Mouse (Mus musculus): ENCODE results near the gene Arrdc2. TPM values are rescaled to one million over a fixed set of nuclear protein-coding genes. Genes with fewer than 3 reads are reported as not detected.

Arrdc2 gene
- total and polyA plus RNA-seq, 3 experiments: 13.1 to 22.5 TPM; not detected in 1

DNA sequence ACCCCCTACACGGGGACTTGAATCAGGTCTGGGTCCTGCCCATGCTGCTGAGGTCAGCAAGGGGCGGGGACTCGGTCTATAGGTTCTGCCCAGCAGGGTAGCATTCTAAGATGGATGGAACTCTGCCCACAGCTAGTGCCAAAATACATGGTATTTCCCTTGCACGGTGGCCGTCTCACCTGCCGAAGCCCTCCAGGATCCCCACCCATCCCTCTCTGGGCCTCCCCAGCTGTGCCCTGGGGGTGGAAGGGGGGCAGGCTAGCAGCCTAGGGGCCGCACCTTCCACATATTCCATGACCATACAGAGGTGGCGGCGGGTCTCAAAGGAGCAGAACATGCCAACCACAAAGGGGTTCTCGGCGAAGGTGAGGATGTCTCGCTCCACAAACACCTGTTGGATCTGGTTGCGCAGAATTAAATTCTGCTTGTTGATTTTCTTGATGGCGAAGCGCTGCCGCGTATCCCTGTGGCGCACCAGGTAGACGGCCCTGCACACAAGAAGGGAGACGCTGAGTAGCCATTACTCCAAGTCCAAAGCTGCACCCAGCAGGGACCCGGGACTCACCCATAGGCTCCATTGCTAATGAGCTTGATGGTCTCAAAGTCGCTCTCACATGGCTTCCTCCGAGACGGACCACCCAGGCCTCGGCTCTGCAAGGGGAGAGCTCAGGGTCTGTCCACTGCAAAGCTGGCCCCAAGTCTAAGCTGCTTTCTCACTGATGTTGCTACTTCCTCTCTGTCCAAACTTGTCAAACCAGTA, 53.0 kb downstream of the Arrdc2 start:
- Histone ChIP-seq H3K36me3 (ENCODE audit: control insufficient read depth in 1 of 2, insufficient read depth in 2 of 2, low read length in 2 of 2) (peaks cover 0 to 2% of the 10 kb centered on the region in 2 experiments; a peak in 3 of 4 replicates), H3K4me1 (ENCODE audit: control insufficient read depth in 1 of 2, insufficient read depth in 2 of 2, low read length in 2 of 2) (peaks cover 0 to 4% of the 10 kb centered on the region in 2 experiments; a peak in 2 of 4 replicates), H3K27me3 (ENCODE audit: control insufficient read depth in 1 of 2, insufficient read depth in 2 of 2, low read length in 2 of 2) (no peaks in the 10 kb centered on the region), H3K79me2 (ENCODE audit: control insufficient read depth, insufficient read depth, low read length, poor library complexity) (peaks cover 10% of the 10 kb centered on the region), H3K4me3 (ENCODE audit: control insufficient read depth in 1 of 2, insufficient read depth in 1 of 2, low read depth in 2 of 2, low read length in 2 of 2) (no peak overlapping the region), H3K9ac (ENCODE audit: control insufficient read depth, low read depth, low read length, poor library complexity, severe bottlenecking) (no peak overlapping the region), H3K9me3 (replicated peaks; ENCODE audit: insufficient read depth, low read length) (no peaks in the 10 kb centered on the region), H3K27ac (ENCODE audit: control insufficient read depth, low read depth, low read length) (no peak overlapping the region)
- no peak for TF ChIP-seq MAFK (IDR thresholded peaks at IDR 0.05; ENCODE audit: borderline replicate concordance, low read depth, low read length)
- no peak for TF ChIP-seq MYC (IDR thresholded peaks at IDR 0.05; ENCODE audit: low read depth, low read length)
- TF ChIP-seq GATA1 (IDR thresholded peaks at IDR 0.05; ENCODE audit: low read depth, low read length): no peak
- no peak for TF ChIP-seq USF2 (IDR thresholded peaks at IDR 0.05; ENCODE audit: borderline replicate concordance in 1 of 2, insufficient read depth in 1 of 2, low read depth in 1 of 2, low read length in 2 of 2)
- no peak for TF ChIP-seq JUND (IDR thresholded peaks at IDR 0.05; ENCODE audit: low read depth, low read length)
- no peak for TF ChIP-seq ZC3H11A (IDR thresholded peaks at IDR 0.05; ENCODE audit: low read depth, low read length)
- DNase-seq (ENCODE audit: low read depth, low spot score): no peak

Other genes starting within 250 kb of the Arrdc2 start
- 84.1 and 90.9 TPM in 2 replicates for gene Isyna1, start 245.3 kb downstream of the Arrdc2 start, total RNA-seq (2012; rRNA removed)
- gene Isyna1, start 245.3 kb downstream of the Arrdc2 start, polyA plus RNA-seq (2012; ENCODE audit: insufficient read depth in 1 of 2, insufficient read length in 2 of 2, low read depth in 1 of 2, low replicate concordance in 2 of 2, missing spikeins in 1 of 2): 100 to 1,000 TPM in 1 of 2 experiments, not detected in 1; 189 TPM
- gene Ssbp4, start 230.8 kb downstream of the Arrdc2 start, total RNA-seq (2012; rRNA removed): 80.2 and 84.9 TPM in 2 replicates
- 100 to 1,000 TPM in 1 of 2 experiments, not detected in 1; 212 TPM for gene Ssbp4, start 230.8 kb downstream of the Arrdc2 start, polyA plus RNA-seq (2012; ENCODE audit: insufficient read depth in 1 of 2, insufficient read length in 2 of 2, low read depth in 1 of 2, low replicate concordance in 2 of 2, missing spikeins in 1 of 2)
- 0.20 and 0.39 TPM in 2 replicates for gene Lrrc25, start 223.6 kb downstream of the Arrdc2 start, total RNA-seq (2012; rRNA removed)
- gene Lrrc25, start 223.6 kb downstream of the Arrdc2 start, polyA plus RNA-seq (2012; ENCODE audit: insufficient read depth in 1 of 2, insufficient read length in 2 of 2, low read depth in 1 of 2, low replicate concordance in 2 of 2, missing spikeins in 1 of 2): 1 to 10 TPM in 1 of 2 experiments, not detected in 1; 1.1 TPM
- gene Gdf15, start 207.3 kb downstream of the Arrdc2 start, total RNA-seq (2012; rRNA removed): 0.15 and 1.8 TPM in 2 replicates
- gene Gdf15, start 207.3 kb downstream of the Arrdc2 start, polyA plus RNA-seq (2012; ENCODE audit: insufficient read depth in 1 of 2, insufficient read length in 2 of 2, low read depth in 1 of 2, low replicate concordance in 2 of 2, missing spikeins in 1 of 2): under 1 TPM in 1 of 2 experiments, not detected in 1; 0.63 TPM
- 12.6 and 13.7 TPM in 2 replicates for gene Pgpep1, start 179.3 kb downstream of the Arrdc2 start, total RNA-seq (2012; rRNA removed)
- 10 to 100 TPM in 1 of 2 experiments, not detected in 1; 19.5 TPM for gene Pgpep1, start 179.3 kb downstream of the Arrdc2 start, polyA plus RNA-seq (2012; ENCODE audit: insufficient read depth in 1 of 2, insufficient read length in 2 of 2, low read depth in 1 of 2, low replicate concordance in 2 of 2, missing spikeins in 1 of 2)
- 152 and 172 TPM in 2 replicates for gene Lsm4, start 166.5 kb downstream of the Arrdc2 start, total RNA-seq (2012; rRNA removed)
- 1,000 to 10,000 TPM in 1 of 2 experiments, 100 to 1,000 TPM in 1; 514 to 2,024 TPM for gene Lsm4, start 166.5 kb downstream of the Arrdc2 start, polyA plus RNA-seq (2012; ENCODE audit: insufficient read depth in 1 of 2, insufficient read length in 2 of 2, low read depth in 1 of 2, low replicate concordance in 2 of 2, missing spikeins in 1 of 2)
- gene Jund, start 140.8 kb downstream of the Arrdc2 start, total RNA-seq (2012; rRNA removed): 11.1 and 16.5 TPM in 2 replicates
- 10 to 100 TPM in 1 of 2 experiments, not detected in 1; 18.8 TPM for gene Jund, start 140.8 kb downstream of the Arrdc2 start, polyA plus RNA-seq (2012; ENCODE audit: insufficient read depth in 1 of 2, insufficient read length in 2 of 2, low read depth in 1 of 2, low replicate concordance in 2 of 2, missing spikeins in 1 of 2)
- 0.03 TPM in 1 of 2 replicates, not detected in the other for gene Iqcn, start 136.3 kb downstream of the Arrdc2 start, total RNA-seq (2012; rRNA removed)
- gene Iqcn, start 136.3 kb downstream of the Arrdc2 start, polyA plus RNA-seq (2012; ENCODE audit: insufficient read depth in 1 of 2, insufficient read length in 2 of 2, low read depth in 1 of 2, low replicate concordance in 2 of 2, missing spikeins in 1 of 2): not detected
- gene Gm3336, start 121.2 kb downstream of the Arrdc2 start, total RNA-seq (2012; rRNA removed): 0.19 and 0.20 TPM in 2 replicates
- under 1 TPM in 1 of 2 experiments, not detected in 1; 0.72 TPM for gene Gm3336, start 121.2 kb downstream of the Arrdc2 start, polyA plus RNA-seq (2012; ENCODE audit: insufficient read depth in 1 of 2, insufficient read length in 2 of 2, low read depth in 1 of 2, low replicate concordance in 2 of 2, missing spikeins in 1 of 2)
- gene Pde4c, start 116.0 kb downstream of the Arrdc2 start, total RNA-seq (2012; rRNA removed): 0.65 and 0.75 TPM in 2 replicates
- gene Pde4c, start 116.0 kb downstream of the Arrdc2 start, polyA plus RNA-seq (2012; ENCODE audit: insufficient read depth in 1 of 2, insufficient read length in 2 of 2, low read depth in 1 of 2, low replicate concordance in 2 of 2, missing spikeins in 1 of 2): 1 to 10 TPM in 1 of 2 experiments, not detected in 1; 3.0 TPM
- gene Rab3a, start 85.0 kb downstream of the Arrdc2 start, total RNA-seq (2012; rRNA removed): 1.8 TPM in 2 replicates
- 1 to 10 TPM in 1 of 2 experiments, not detected in 1; 5.6 TPM for gene Rab3a, start 85.0 kb downstream of the Arrdc2 start, polyA plus RNA-seq (2012; ENCODE audit: insufficient read depth in 1 of 2, insufficient read length in 2 of 2, low read depth in 1 of 2, low replicate concordance in 2 of 2, missing spikeins in 1 of 2)
- gene Mpv17l2, start 78.8 kb downstream of the Arrdc2 start, total RNA-seq (2012; rRNA removed): 41.9 and 52.8 TPM in 2 replicates
- gene Mpv17l2, start 78.8 kb downstream of the Arrdc2 start, polyA plus RNA-seq (2012; ENCODE audit: insufficient read depth in 1 of 2, insufficient read length in 2 of 2, low read depth in 1 of 2, low replicate concordance in 2 of 2, missing spikeins in 1 of 2): 100 to 1,000 TPM in 1 of 2 experiments, not detected in 1; 102 TPM
- gene Pik3r2, start 63.0 kb downstream of the Arrdc2 start, total RNA-seq (2012; rRNA removed): 23.7 and 25.4 TPM in 2 replicates
- gene Pik3r2, start 63.0 kb downstream of the Arrdc2 start, polyA plus RNA-seq (2012; ENCODE audit: insufficient read depth in 1 of 2, insufficient read length in 2 of 2, low read depth in 1 of 2, low replicate concordance in 2 of 2, missing spikeins in 1 of 2): 10 to 100 TPM in 1 of 2 experiments, not detected in 1; 37.8 TPM
- gene Mast3, start 34.7 kb downstream of the Arrdc2 start, total RNA-seq (2012; rRNA removed): 10.4 and 13.5 TPM in 2 replicates
- gene Mast3, start 34.7 kb downstream of the Arrdc2 start, polyA plus RNA-seq (2012; ENCODE audit: insufficient read depth in 1 of 2, insufficient read length in 2 of 2, low read depth in 1 of 2, low replicate concordance in 2 of 2, missing spikeins in 1 of 2): 10 to 100 TPM in 1 of 2 experiments, not detected in 1; 54.7 TPM
- gene Il12rb1, start 31.3 kb downstream of the Arrdc2 start, total RNA-seq (2012; rRNA removed): 1.2 and 1.4 TPM in 2 replicates
- gene Il12rb1, start 31.3 kb downstream of the Arrdc2 start, polyA plus RNA-seq (2012; ENCODE audit: insufficient read depth in 1 of 2, insufficient read length in 2 of 2, low read depth in 1 of 2, low replicate concordance in 2 of 2, missing spikeins in 1 of 2): 1 to 10 TPM in 1 of 2 experiments, not detected in 1; 2.2 TPM
- 7.3 and 8.9 TPM in 2 replicates for gene Kcnn1, start 23.5 kb upstream of the Arrdc2 start, total RNA-seq (2012; rRNA removed)
- gene Kcnn1, start 23.5 kb upstream of the Arrdc2 start, polyA plus RNA-seq (2012; ENCODE audit: insufficient read depth in 1 of 2, insufficient read length in 2 of 2, low read depth in 1 of 2, low replicate concordance in 2 of 2, missing spikeins in 1 of 2): 10 to 100 TPM in 1 of 2 experiments, not detected in 1; 10.7 TPM
- 47.5 and 47.6 TPM in 2 replicates for gene Ccdc124, start 34.2 kb upstream of the Arrdc2 start, total RNA-seq (2012; rRNA removed)
- 10 to 100 TPM in 1 of 2 experiments, not detected in 1; 87.1 TPM for gene Ccdc124, start 34.2 kb upstream of the Arrdc2 start, polyA plus RNA-seq (2012; ENCODE audit: insufficient read depth in 1 of 2, insufficient read length in 2 of 2, low read depth in 1 of 2, low replicate concordance in 2 of 2, missing spikeins in 1 of 2)
- gene Slc5a5, start 53.0 kb upstream of the Arrdc2 start, total RNA-seq (2012; rRNA removed): 0.12 and 0.13 TPM in 2 replicates
- gene Slc5a5, start 53.0 kb upstream of the Arrdc2 start, polyA plus RNA-seq (2012; ENCODE audit: insufficient read depth in 1 of 2, insufficient read length in 2 of 2, low read depth in 1 of 2, low replicate concordance in 2 of 2, missing spikeins in 1 of 2): under 1 TPM in 1 of 2 experiments, not detected in 1; 0.36 TPM
- gene Rpl18a, start 57.7 kb upstream of the Arrdc2 start, total RNA-seq (2012; rRNA removed): 4,999 and 5,671 TPM in 2 replicates
- gene Rpl18a, start 57.7 kb upstream of the Arrdc2 start, polyA plus RNA-seq (2012; ENCODE audit: insufficient read depth in 1 of 2, insufficient read length in 2 of 2, low read depth in 1 of 2, low replicate concordance in 2 of 2, missing spikeins in 1 of 2): 1,000 to 10,000 TPM in 1 of 2 experiments, not detected in 1; 5,399 TPM
- 41.0 and 53.3 TPM in 2 replicates for gene Map1s, start 66.2 kb upstream of the Arrdc2 start, total RNA-seq (2012; rRNA removed)
- 10 to 100 TPM in 1 of 2 experiments, not detected in 1; 51.0 TPM for gene Map1s, start 66.2 kb upstream of the Arrdc2 start, polyA plus RNA-seq (2012; ENCODE audit: insufficient read depth in 1 of 2, insufficient read length in 2 of 2, low read depth in 1 of 2, low replicate concordance in 2 of 2, missing spikeins in 1 of 2)

Measured in MEL (cell line).